Mouse (Mus musculus): Measurements from ENCODE around the gene Klk15. TPM values are rescaled to one million over a fixed set of nuclear protein-coding genes. Genes with fewer than 3 reads are reported as not detected.

The Klk15 gene
- polyA plus RNA-seq, 1 experiment: 1.4 TPM

- TF ChIP-seq POLR2A (IDR thresholded peaks at IDR 0.05; ENCODE audit: control insufficient read depth, low read depth, low read length): no peak
- TF ChIP-seq CTCF (IDR thresholded peaks at IDR 0.05; ENCODE audit: control insufficient read depth, insufficient read depth, insufficient replicate concordance, low read depth, low read length): peak; percentile 91; the same call in 1 of the 2 replicates
- Histone ChIP-seq H3K4me3 (ENCODE audit: control insufficient read depth, low read depth, low read length) (peak overlapping the region; percentile 71; the same call in 1 of the 2 replicates), H3K27ac (ENCODE audit: control insufficient read depth, insufficient read depth, low read depth, low read length) (no peak overlapping the region), H3K27me3 (ENCODE audit: control insufficient read depth, insufficient read depth, low read length) (no peaks in the 10 kb centered on the region), H3K36me3 (ENCODE audit: control insufficient read depth, insufficient read depth, low read length) (no peaks in the 10 kb centered on the region), H3K4me1 (ENCODE audit: control insufficient read depth, insufficient read depth, low read length) (peaks cover 10% of the 10 kb centered on the region)
Observed at GRCm38 (mm10) chr7:43919559-43920451, 13.7 kb upstream of the Klk15 start.

GRCm38 (mm10) chr7:43920582-43920981 is 13.0 kb upstream of the Klk15 start:
- no peaks in the 10 kb centered on the region for H3K36me3 ChIP-seq (ENCODE audit: control insufficient read depth, insufficient read depth, low read length)
- peaks cover 10% of the 10 kb centered on the region for H3K4me1 ChIP-seq (ENCODE audit: control insufficient read depth, insufficient read depth, low read length)
- no peak overlapping the region for H3K4me3 ChIP-seq (ENCODE audit: control insufficient read depth, low read depth, low read length)
- H3K27me3 ChIP-seq (ENCODE audit: control insufficient read depth, insufficient read depth, low read length): no peaks in the 10 kb centered on the region
- TF ChIP-seq CTCF (IDR thresholded peaks at IDR 0.05; ENCODE audit: control insufficient read depth, insufficient read depth, insufficient replicate concordance, low read depth, low read length) (no peak), POLR2A (IDR thresholded peaks at IDR 0.05; ENCODE audit: control insufficient read depth, low read depth, low read length) (no peak)
- H3K27ac ChIP-seq (ENCODE audit: control insufficient read depth, insufficient read depth, low read depth, low read length): no peak overlapping the region

GRCm38 (mm10) chr7:43921087-43921486 is 12.5 kb upstream of the Klk15 start:
- no peak for TF ChIP-seq CTCF (IDR thresholded peaks at IDR 0.05; ENCODE audit: control insufficient read depth, insufficient read depth, insufficient replicate concordance, low read depth, low read length)
- TF ChIP-seq POLR2A (IDR thresholded peaks at IDR 0.05; ENCODE audit: control insufficient read depth, low read depth, low read length): no peak
- Histone ChIP-seq H3K27ac (ENCODE audit: control insufficient read depth, insufficient read depth, low read depth, low read length) (no peak overlapping the region), H3K27me3 (ENCODE audit: control insufficient read depth, insufficient read depth, low read length) (no peaks in the 10 kb centered on the region), H3K4me1 (ENCODE audit: control insufficient read depth, insufficient read depth, low read length) (peaks cover 10% of the 10 kb centered on the region), H3K36me3 (ENCODE audit: control insufficient read depth, insufficient read depth, low read length) (no peaks in the 10 kb centered on the region), H3K4me3 (ENCODE audit: control insufficient read depth, low read depth, low read length) (no peak overlapping the region)

GRCm38 (mm10) chr7:43921941-43922340 is 11.6 kb upstream of the Klk15 start:
- TF ChIP-seq CTCF (IDR thresholded peaks at IDR 0.05; ENCODE audit: control insufficient read depth, insufficient read depth, insufficient replicate concordance, low read depth, low read length): no peak
- no peak for TF ChIP-seq POLR2A (IDR thresholded peaks at IDR 0.05; ENCODE audit: control insufficient read depth, low read depth, low read length)
- H3K4me1 ChIP-seq (ENCODE audit: control insufficient read depth, insufficient read depth, low read length): peaks cover 10% of the 10 kb centered on the region
- no peak overlapping the region for H3K4me3 ChIP-seq (ENCODE audit: control insufficient read depth, low read depth, low read length)
- H3K36me3 ChIP-seq (ENCODE audit: control insufficient read depth, insufficient read depth, low read length): no peaks in the 10 kb centered on the region
- H3K27ac ChIP-seq (ENCODE audit: control insufficient read depth, insufficient read depth, low read depth, low read length): no peak overlapping the region
- H3K27me3 ChIP-seq (ENCODE audit: control insufficient read depth, insufficient read depth, low read length): no peaks in the 10 kb centered on the region

GRCm38 (mm10) chr7:43925985-43926384 is 7.6 kb upstream of the Klk15 start:
- Histone ChIP-seq H3K27ac (ENCODE audit: control insufficient read depth, insufficient read depth, low read depth, low read length) (no peak overlapping the region), H3K36me3 (ENCODE audit: control insufficient read depth, insufficient read depth, low read length) (no peaks in the 10 kb centered on the region), H3K4me1 (ENCODE audit: control insufficient read depth, insufficient read depth, low read length) (peaks cover 7% of the 10 kb centered on the region), H3K4me3 (ENCODE audit: control insufficient read depth, low read depth, low read length) (no peak overlapping the region), H3K27me3 (ENCODE audit: control insufficient read depth, insufficient read depth, low read length) (no peaks in the 10 kb centered on the region)
- TF ChIP-seq POLR2A (IDR thresholded peaks at IDR 0.05; ENCODE audit: control insufficient read depth, low read depth, low read length): no peak
- TF ChIP-seq CTCF (IDR thresholded peaks at IDR 0.05; ENCODE audit: control insufficient read depth, insufficient read depth, insufficient replicate concordance, low read depth, low read length): no peak

GRCm38 (mm10) chr7:43928521-43928920 is 5.0 kb upstream of the Klk15 start:
- peaks cover 7% of the 10 kb centered on the region for H3K4me1 ChIP-seq (ENCODE audit: control insufficient read depth, insufficient read depth, low read length)
- H3K36me3 ChIP-seq (ENCODE audit: control insufficient read depth, insufficient read depth, low read length): no peaks in the 10 kb centered on the region
- H3K4me3 ChIP-seq (ENCODE audit: control insufficient read depth, low read depth, low read length): peak overlapping the region; percentile 64
- H3K27me3 ChIP-seq (ENCODE audit: control insufficient read depth, insufficient read depth, low read length): no peaks in the 10 kb centered on the region
- TF ChIP-seq POLR2A (IDR thresholded peaks at IDR 0.05; ENCODE audit: control insufficient read depth, low read depth, low read length): no peak
- peak; percentile 64; the same call in 1 of the 2 replicates for TF ChIP-seq CTCF (IDR thresholded peaks at IDR 0.05; ENCODE audit: control insufficient read depth, insufficient read depth, insufficient replicate concordance, low read depth, low read length)
- H3K27ac ChIP-seq (ENCODE audit: control insufficient read depth, insufficient read depth, low read depth, low read length): no peak overlapping the region

GRCm38 (mm10) chr7:43932337-43932736 is 1.2 kb upstream of the Klk15 start:
- TF ChIP-seq CTCF (IDR thresholded peaks at IDR 0.05; ENCODE audit: control insufficient read depth, insufficient read depth, insufficient replicate concordance, low read depth, low read length): no peak
- Histone ChIP-seq H3K27me3 (ENCODE audit: control insufficient read depth, insufficient read depth, low read length) (no peaks in the 10 kb centered on the region), H3K36me3 (ENCODE audit: control insufficient read depth, insufficient read depth, low read length) (no peaks in the 10 kb centered on the region), H3K27ac (ENCODE audit: control insufficient read depth, insufficient read depth, low read depth, low read length) (no peak overlapping the region), H3K4me1 (ENCODE audit: control insufficient read depth, insufficient read depth, low read length) (peaks cover 10% of the 10 kb centered on the region), H3K4me3 (ENCODE audit: control insufficient read depth, low read depth, low read length) (no peak overlapping the region)
